Mouse (Mus musculus): ENCODE results near the gene Itga11.

GRCm38 (mm10) chr9:62722716-62723115, 45.1 kb downstream of the Itga11 start:
- TF ChIP-seq CTCF (IDR thresholded peaks at IDR 0.05; ENCODE audit: low read depth, low read length) (no peak), POLR2A (IDR thresholded peaks at IDR 0.05; ENCODE audit: extremely low read depth, insufficient read depth, low read length) (no peak)

Data from liver, adult 2 months (tissue).